20 mouse cellular contexts compared by ENCODE assay signal in the genomic region with DNA sequence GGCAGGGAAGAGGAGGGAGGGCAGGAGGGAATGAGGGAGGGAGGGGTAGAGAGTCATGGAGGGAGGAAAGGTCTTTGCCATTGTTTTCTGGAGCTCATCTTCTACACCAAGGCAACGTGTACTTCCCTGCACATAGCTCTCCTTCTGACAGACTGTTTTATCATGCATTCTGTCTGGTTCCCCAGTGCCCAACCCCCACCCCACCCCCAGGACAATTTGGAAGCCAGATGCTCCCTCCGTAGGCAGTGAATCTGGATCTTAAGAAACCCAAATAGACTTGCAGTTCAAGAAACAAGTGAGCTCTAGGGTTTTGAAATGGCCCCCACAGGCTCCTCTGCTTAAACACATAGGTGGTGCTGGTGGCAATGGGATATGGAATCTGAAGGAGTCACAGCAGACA. TPM values are rescaled to one million over a fixed set of nuclear protein-coding genes. Genes with fewer than 3 reads are reported as not detected.
"Had no signal": no experiment of that assay in that cellular context is flagged by ENCODE, and none has a peak within 500 bp of the region (broad histone marks: within the 10 kb centered on the region; RNA-seq: fewer than 3 reads in every experiment).

No protein-coding gene starts in this region.

- H3K27me3 ChIP-seq: liver, embryonic 15.5 days; midbrain, embryonic 12.5 days; neural tube, embryonic 13.5 days; neural tube, embryonic 15.5 days; stomach, embryonic 15.5 days had no signal

- H3K9me3 ChIP-seq: liver, embryonic 15.5 days; midbrain, embryonic 10.5 days; midbrain, embryonic 12.5 days; neural tube, embryonic 13.5 days; neural tube, embryonic 15.5 days; stomach, embryonic 15.5 days had no signal

- H3K9ac ChIP-seq: liver, embryonic 15.5 days; liver, postnatal 0 days; lung, embryonic 14.5 days; midbrain, embryonic 12.5 days; neural tube, embryonic 13.5 days; neural tube, embryonic 15.5 days; stomach, embryonic 15.5 days had no signal

- H3K4me3 ChIP-seq: liver, embryonic 15.5 days; midbrain, embryonic 10.5 days; midbrain, embryonic 12.5 days; myocyte; neural tube, embryonic 13.5 days; neural tube, embryonic 15.5 days; stomach, embryonic 15.5 days had no signal

- H3K4me2 ChIP-seq: liver, embryonic 15.5 days; lung, embryonic 14.5 days; midbrain, embryonic 12.5 days; neural tube, embryonic 13.5 days; neural tube, embryonic 15.5 days; stomach, embryonic 15.5 days had no signal

- ATAC-seq: liver, postnatal 0 days; midbrain, embryonic 16.5 days had no signal

- H3K36me3 ChIP-seq: liver, embryonic 15.5 days; midbrain, embryonic 10.5 days; midbrain, embryonic 12.5 days; neural tube, embryonic 13.5 days; neural tube, embryonic 15.5 days; stomach, embryonic 15.5 days had no signal

- H3K4me1 ChIP-seq: midbrain, embryonic 10.5 days; midbrain, embryonic 12.5 days; neural tube, embryonic 13.5 days; stomach, embryonic 15.5 days had no signal

- DNase-seq: liver, postnatal 0 days; lung, embryonic 14.5 days; lung, postnatal 10 days; lung, postnatal 4 days; midbrain, embryonic 14.5 days; right cerebral cortex, postnatal 14 days; thymus, adult 2 months; thymus, postnatal 25 days; thymus, postnatal 4 days had no signal

- H3K27ac ChIP-seq: liver, embryonic 15.5 days; midbrain, embryonic 10.5 days; midbrain, embryonic 12.5 days; neural tube, embryonic 13.5 days; neural tube, embryonic 15.5 days; stomach, embryonic 15.5 days; stomach, postnatal 0 days had no signal

RNA-seq across cellular contexts. Expression of a gene that starts 1.8 kb away (rescaled TPM):
- polyA plus RNA-seq: stomach, postnatal 0 days had no signal

RNA-seq across cellular contexts. Expression of a gene that starts 11.7 kb away (rescaled TPM):
- total RNA-seq: megakaryocyte-erythroid progenitor cell, adult 5-6 weeks had no signal

RNA-seq across cellular contexts. Expression of a gene that starts 42.0 kb away (rescaled TPM):
- polyA plus RNA-seq: myocyte; neural tube, embryonic 11.5 days had no signal
